Mouse (Mus musculus) subcutaneous adipose tissue, adult 2 months (tissue): ENCODE results near the gene Stn1. TPM values are rescaled to one million over a fixed set of nuclear protein-coding genes. Genes with fewer than 3 reads are reported as not detected.

Experiments used
- polyA plus RNA-seq: library from polyadenylated mRNA; depleted of rRNA; stranded (reverse); fragments of >200 nt; gene quantifications from 2 replicates; pipeline ENCODE4 v1.2.3, GENCODE M21; 2012; ENCODE audit warnings: low replicate concordance; rRNA removed

The Stn1 gene
- 20.8 and 36.2 TPM in 2 replicates for polyA plus RNA-seq

GRCm38 (mm10) chr19:47537300-47537792 is at the start of gene Stn1:
TSS of gene Stn1 (minus strand) at chr19:47537507.

GRCm38 (mm10) chr19:47579225-47579787 is 42.0 kb upstream of the Stn1 start, which contains the start of gene Slk:
TSS of gene Slk (plus strand) at chr19:47579678.

GRCm38 (mm10) chr19:47464304-47465241 is 72.7 kb downstream of the Stn1 start, which contains the start of gene Sh3pxd2a:
TSS of gene Sh3pxd2a (minus strand) at chr19:47464401.

Other genes with a start within 250 kb of the Stn1 start
- gene Sh3pxd2a, start 73.1 kb downstream of the Stn1 start, polyA plus RNA-seq = 89.6 and 123 TPM in 2 replicates
- gene Slk, start 42.2 kb upstream of the Stn1 start, polyA plus RNA-seq = 11.7 and 16.4 TPM in 2 replicates
- gene Col17a1, start 154.6 kb upstream of the Stn1 start, polyA plus RNA-seq = 0.43 and 2.0 TPM in 2 replicates
- gene Sfr1, start 194.2 kb upstream of the Stn1 start, polyA plus RNA-seq = 75.2 and 88.3 TPM in 2 replicates